Mouse (Mus musculus): ENCODE measurements around the gene Mllt6. TPM values are rescaled to one million over a fixed set of nuclear protein-coding genes. Genes with fewer than 3 reads are reported as not detected.
A peak's percentile ranks its signal among the peaks of the same experiment; 100 is the strongest.

Mllt6 gene
- total RNA-seq, 2 experiments from 2014 or later, result 59.8 to 63.3 TPM

- intact Hi-C loops (cut with DNase I), result no loop called here
- DNase-seq (ENCODE audit: low spot score), result no peak
Measured at GRCm38 (mm10) chr11:97686322-97686908, 23.2 kb downstream of the Mllt6 start.

GRCm38 (mm10) chr11:97687061-97687460, 23.8 kb downstream of the Mllt6 start:
- intact Hi-C loops (cut with DNase I), result no loop called here

GRCm38 (mm10) chr11:97689861-97690260, 26.6 kb downstream of the Mllt6 start:
- intact Hi-C loops (cut with DNase I), result loop anchor here (1.0 kb wide), 1 partner anchor 46 kb away; no protein-coding TSS in a partner anchor
- DNase-seq (ENCODE audit: low spot score), result no peak

More at GRCm38 (mm10) chr11:97687061-97687460, 23.8 kb downstream of the Mllt6 start:
- no peak for DNase-seq (ENCODE audit: low spot score)

- DNase-seq (ENCODE audit: low spot score), result no peak
- intact Hi-C loops (cut with DNase I), result no loop called here
Measured at GRCm38 (mm10) chr11:97694435-97694834, 31.2 kb downstream of the Mllt6 start.

- intact Hi-C loops (cut with DNase I), result no loop called here
- DNase-seq (ENCODE audit: low spot score), result no peak
Measured at GRCm38 (mm10) chr11:97694921-97695711, 31.9 kb downstream of the Mllt6 start.

GRCm38 (mm10) chr11:97695712-97696401, 32.6 kb downstream of the Mllt6 start:
- no peak for DNase-seq (ENCODE audit: low spot score)

GRCm38 (mm10) chr11:97696669-97697068, 33.5 kb downstream of the Mllt6 start:
- intact Hi-C loops (cut with DNase I), result no loop called here
- no peak for DNase-seq (ENCODE audit: low spot score)

More at GRCm38 (mm10) chr11:97695712-97696401, 32.6 kb downstream of the Mllt6 start:
- intact Hi-C loops (cut with DNase I), result no loop called here

- no peak for DNase-seq (ENCODE audit: low spot score)
Measured at GRCm38 (mm10) chr11:97697199-97697890, 34.1 kb downstream of the Mllt6 start.

GRCm38 (mm10) chr11:97697891-97698529, 34.8 kb downstream of the Mllt6 start:
- intact Hi-C loops (cut with DNase I), result no loop called here
- DNase-seq (ENCODE audit: low spot score), result no peak

More at GRCm38 (mm10) chr11:97697199-97697890, 34.1 kb downstream of the Mllt6 start:
- intact Hi-C loops (cut with DNase I), result no loop called here

- intact Hi-C loops (cut with DNase I), result no loop called here
- peak; percentile 47 for DNase-seq (ENCODE audit: low spot score)
Measured at GRCm38 (mm10) chr11:97698741-97699611, 35.8 kb downstream of the Mllt6 start.

GRCm38 (mm10) chr11:97699626-97700002, 36.4 kb downstream of the Mllt6 start:
- intact Hi-C loops (cut with DNase I), result loop anchor here (5.0 kb wide), 1 partner anchor 43 kb away; the partner anchor contains the start of gene Pip4k2b
- DNase-seq (ENCODE audit: low spot score), result peak; percentile 68

- DNase-seq (ENCODE audit: low spot score), result peak; percentile 72
- intact Hi-C loops (cut with DNase I), result loop anchor here (5.0 kb wide), 1 partner anchor 42 kb away; the partner anchor contains the start of gene Pip4k2b
Measured at GRCm38 (mm10) chr11:97700003-97700745, 37.0 kb downstream of the Mllt6 start, which contains the start of gene Pcgf2. Gene Pcgf2 (minus strand): TSS chr11:97700497.

GRCm38 (mm10) chr11:97700746-97701580, 37.7 kb downstream of the Mllt6 start:
- no peak for DNase-seq (ENCODE audit: low spot score)
- intact Hi-C loops (cut with DNase I), result loop anchor here (5.0 kb wide), 1 partner anchor 41 kb away; the partner anchor contains the start of gene Pip4k2b

GRCm38 (mm10) chr11:97701581-97702392, 38.6 kb downstream of the Mllt6 start:
- intact Hi-C loops (cut with DNase I), result loop anchor here (5.0 kb wide), 1 partner anchor 41 kb away; the partner anchor contains the start of gene Pip4k2b

GRCm38 (mm10) chr11:97702393-97702745, 39.2 kb downstream of the Mllt6 start:
- intact Hi-C loops (cut with DNase I), result loop anchor here (5.0 kb wide), 1 partner anchor 40 kb away; the partner anchor contains the start of gene Pip4k2b
- DNase-seq (ENCODE audit: low spot score), result peak; percentile 76

More at GRCm38 (mm10) chr11:97701581-97702392, 38.6 kb downstream of the Mllt6 start:
- DNase-seq (ENCODE audit: low spot score), result no peak
